Mouse (Mus musculus): ENCODE results near the gene Lasp1. TPM values are rescaled to one million over a fixed set of nuclear protein-coding genes. Genes with fewer than 3 reads are reported as not detected.

Gene Lasp1
- total and polyA plus RNA-seq, 3 experiments = 31.0 to 122 (median 49.6) TPM

- H3K36me3 ChIP-seq (replicated peaks) = peaks cover 85% of the 10 kb centered on the region
- TF ChIP-seq CTCF (IDR thresholded peaks at IDR 0.05; ENCODE audit: low read depth, low read length) = no peak
- no peak for TF ChIP-seq POLR2AphosphoS5 (IDR thresholded peaks at IDR 0.05; ENCODE audit: insufficient replicate concordance, low read depth, low read length)
- TF ChIP-seq GATA1 (IDR thresholded peaks at IDR 0.05; ENCODE audit: borderline replicate concordance, low read length) = no peak
- TF ChIP-seq TAL1 (conservative IDR thresholded peaks at IDR 0.05; ENCODE audit: low read depth, low read length) = no peak
- no peak for TF ChIP-seq GATA2 (IDR thresholded peaks at IDR 0.05; ENCODE audit: borderline replicate concordance, low read depth, low read length)
- DNase-seq (ENCODE audit: low spot score) = no peak
- peaks cover 63% of the 10 kb centered on the region for H3K4me1 ChIP-seq (ENCODE audit: insufficient read depth, low read depth, low read length)
- H3K4me3 ChIP-seq (ENCODE audit: low read depth, low read length) = no peak overlapping the region
- no peaks in the 10 kb centered on the region for H3K27me3 ChIP-seq (ENCODE audit: insufficient read depth, low read length)
- ATAC-seq (ENCODE audit: extremely low read depth, insufficient number of reproducible peaks, low FRiP score, poor library complexity, severe bottlenecking) = no peak
- H3K9me3 ChIP-seq (replicated peaks) = no peaks in the 10 kb centered on the region
These were observed 22.7 kb downstream of the Lasp1 start for GRCm38 (mm10) chr11:97821401-97822064.

- no peak for DNase-seq (ENCODE audit: low spot score)
- Histone ChIP-seq H3K36me3 (replicated peaks) (peaks cover 88% of the 10 kb centered on the region), H3K4me1 (ENCODE audit: insufficient read depth, low read depth, low read length) (peaks cover 56% of the 10 kb centered on the region), H3K4me3 (ENCODE audit: low read depth, low read length) (no peak overlapping the region), H3K27me3 (ENCODE audit: insufficient read depth, low read length) (no peaks in the 10 kb centered on the region), H3K9me3 (replicated peaks) (no peaks in the 10 kb centered on the region)
- ATAC-seq (ENCODE audit: extremely low read depth, insufficient number of reproducible peaks, low FRiP score, poor library complexity, severe bottlenecking) = no peak
- TF ChIP-seq CTCF (IDR thresholded peaks at IDR 0.05; ENCODE audit: low read depth, low read length) = no peak
- no peak for TF ChIP-seq POLR2AphosphoS5 (IDR thresholded peaks at IDR 0.05; ENCODE audit: insufficient replicate concordance, low read depth, low read length)
- TF ChIP-seq GATA1 (IDR thresholded peaks at IDR 0.05; ENCODE audit: borderline replicate concordance, low read length) = no peak
- TF ChIP-seq GATA2 (IDR thresholded peaks at IDR 0.05; ENCODE audit: borderline replicate concordance, low read depth, low read length) = no peak
- TF ChIP-seq TAL1 (conservative IDR thresholded peaks at IDR 0.05; ENCODE audit: low read depth, low read length) = no peak
These were observed 24.2 kb downstream of the Lasp1 start for GRCm38 (mm10) chr11:97822840-97823603.

GRCm38 (mm10) chr11:97824168-97824567 is 25.4 kb downstream of the Lasp1 start:
- Histone ChIP-seq H3K4me3 (ENCODE audit: low read depth, low read length) (no peak overlapping the region), H3K4me1 (ENCODE audit: insufficient read depth, low read depth, low read length) (peaks cover 45% of the 10 kb centered on the region), H3K36me3 (replicated peaks) (peaks cover 83% of the 10 kb centered on the region), H3K9me3 (replicated peaks) (no peaks in the 10 kb centered on the region), H3K27me3 (ENCODE audit: insufficient read depth, low read length) (no peaks in the 10 kb centered on the region)
- TF ChIP-seq POLR2AphosphoS5 (IDR thresholded peaks at IDR 0.05; ENCODE audit: insufficient replicate concordance, low read depth, low read length) (no peak), TAL1 (conservative IDR thresholded peaks at IDR 0.05; ENCODE audit: low read depth, low read length) (no peak), GATA1 (IDR thresholded peaks at IDR 0.05; ENCODE audit: borderline replicate concordance, low read length) (no peak), GATA2 (IDR thresholded peaks at IDR 0.05; ENCODE audit: borderline replicate concordance, low read depth, low read length) (no peak), CTCF (IDR thresholded peaks at IDR 0.05; ENCODE audit: low read depth, low read length) (no peak)
- DNase-seq (ENCODE audit: low spot score) = no peak
- no peak for ATAC-seq (ENCODE audit: extremely low read depth, insufficient number of reproducible peaks, low FRiP score, poor library complexity, severe bottlenecking)

GRCm38 (mm10) chr11:97824895-97825294 is 26.1 kb downstream of the Lasp1 start:
- no peak for ATAC-seq (ENCODE audit: extremely low read depth, insufficient number of reproducible peaks, low FRiP score, poor library complexity, severe bottlenecking)
- no peak for DNase-seq (ENCODE audit: low spot score)
- Histone ChIP-seq H3K27me3 (ENCODE audit: insufficient read depth, low read length) (no peaks in the 10 kb centered on the region), H3K9me3 (replicated peaks) (no peaks in the 10 kb centered on the region), H3K36me3 (replicated peaks) (peaks cover 85% of the 10 kb centered on the region), H3K4me3 (ENCODE audit: low read depth, low read length) (no peak overlapping the region), H3K4me1 (ENCODE audit: insufficient read depth, low read depth, low read length) (peaks cover 43% of the 10 kb centered on the region)
- TF ChIP-seq GATA2 (IDR thresholded peaks at IDR 0.05; ENCODE audit: borderline replicate concordance, low read depth, low read length) (no peak), POLR2AphosphoS5 (IDR thresholded peaks at IDR 0.05; ENCODE audit: insufficient replicate concordance, low read depth, low read length) (no peak), GATA1 (IDR thresholded peaks at IDR 0.05; ENCODE audit: borderline replicate concordance, low read length) (no peak), TAL1 (conservative IDR thresholded peaks at IDR 0.05; ENCODE audit: low read depth, low read length) (no peak), CTCF (IDR thresholded peaks at IDR 0.05; ENCODE audit: low read depth, low read length) (no peak)

GRCm38 (mm10) chr11:97825295-97825694 is 26.5 kb downstream of the Lasp1 start:
- ATAC-seq (ENCODE audit: extremely low read depth, insufficient number of reproducible peaks, low FRiP score, poor library complexity, severe bottlenecking) (no peak), DNase-seq (ENCODE audit: low spot score) (no peak)
- H3K4me3 ChIP-seq (ENCODE audit: low read depth, low read length) = peak overlapping the region; percentile 1; the same call in 1 of the 2 replicates
- H3K27me3 ChIP-seq (ENCODE audit: insufficient read depth, low read length) = no peaks in the 10 kb centered on the region
- no peaks in the 10 kb centered on the region for H3K9me3 ChIP-seq (replicated peaks)
- peaks cover 87% of the 10 kb centered on the region for H3K36me3 ChIP-seq (replicated peaks)
- TF ChIP-seq TAL1 (conservative IDR thresholded peaks at IDR 0.05; ENCODE audit: low read depth, low read length) (no peak), POLR2AphosphoS5 (IDR thresholded peaks at IDR 0.05; ENCODE audit: insufficient replicate concordance, low read depth, low read length) (no peak), CTCF (IDR thresholded peaks at IDR 0.05; ENCODE audit: low read depth, low read length) (no peak), GATA1 (IDR thresholded peaks at IDR 0.05; ENCODE audit: borderline replicate concordance, low read length) (no peak), GATA2 (IDR thresholded peaks at IDR 0.05; ENCODE audit: borderline replicate concordance, low read depth, low read length) (no peak)
- H3K4me1 ChIP-seq (ENCODE audit: insufficient read depth, low read depth, low read length) = peaks cover 45% of the 10 kb centered on the region

- H3K9me3 ChIP-seq (replicated peaks) = no peaks in the 10 kb centered on the region
- ATAC-seq (ENCODE audit: extremely low read depth, insufficient number of reproducible peaks, low FRiP score, poor library complexity, severe bottlenecking) = 0 out of 2 replicates have a peak, but pooled peaks have one; percentile 22
- H3K4me3 ChIP-seq (ENCODE audit: low read depth, low read length) = no peak overlapping the region; the same call in 1 of the 2 replicates
- H3K4me1 ChIP-seq (ENCODE audit: insufficient read depth, low read depth, low read length) = peaks cover 39% of the 10 kb centered on the region
- DNase-seq (ENCODE audit: low spot score) = no peak
- peaks cover 87% of the 10 kb centered on the region for H3K36me3 ChIP-seq (replicated peaks)
- no peak for TF ChIP-seq TAL1 (conservative IDR thresholded peaks at IDR 0.05; ENCODE audit: low read depth, low read length)
- no peak for TF ChIP-seq CTCF (IDR thresholded peaks at IDR 0.05; ENCODE audit: low read depth, low read length)
- no peak for TF ChIP-seq GATA1 (IDR thresholded peaks at IDR 0.05; ENCODE audit: borderline replicate concordance, low read length)
- no peak for TF ChIP-seq POLR2AphosphoS5 (IDR thresholded peaks at IDR 0.05; ENCODE audit: insufficient replicate concordance, low read depth, low read length)
- no peak for TF ChIP-seq GATA2 (IDR thresholded peaks at IDR 0.05; ENCODE audit: borderline replicate concordance, low read depth, low read length)
- H3K27me3 ChIP-seq (ENCODE audit: insufficient read depth, low read length) = no peaks in the 10 kb centered on the region
These were observed 27.2 kb downstream of the Lasp1 start for GRCm38 (mm10) chr11:97825971-97826370.

Measured in G1E (cell line).